In the genomic region with DNA sequence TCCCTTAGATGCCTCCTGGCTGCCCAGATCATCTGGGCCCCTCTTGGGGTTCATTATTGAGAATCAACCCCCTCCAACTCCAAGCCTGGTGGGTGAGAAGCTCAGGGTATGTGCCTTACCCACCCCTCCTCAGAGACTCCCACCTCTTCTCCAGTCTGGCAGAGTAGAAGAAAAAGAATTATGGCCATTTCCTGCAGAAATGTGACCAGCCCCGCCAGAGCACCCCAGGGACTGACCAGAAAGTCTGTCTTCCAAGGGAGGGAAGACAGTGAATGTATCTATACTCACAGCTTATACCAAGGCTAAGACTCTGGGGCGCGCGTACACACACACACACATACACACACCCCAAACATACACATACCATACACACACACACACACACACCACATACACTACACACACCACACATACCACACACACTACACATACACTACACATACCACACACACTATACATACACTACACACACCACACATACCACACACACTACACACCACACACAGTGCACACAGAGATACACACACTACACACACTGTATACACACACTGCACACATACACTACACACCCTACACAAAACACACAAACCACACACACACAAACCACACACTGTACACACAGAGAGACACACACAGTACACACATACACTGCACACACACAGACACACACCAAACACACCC, we compare ENCODE assay signal across 8 mouse cellular contexts. TPM values are rescaled to one million over a fixed set of nuclear protein-coding genes. Genes with fewer than 3 reads are reported as not detected.
DNase-seq lines count a peak whose midpoint lies in the region; ATAC-seq and TF ChIP-seq lines count a peak whose summit lies in the region.

No protein-coding gene starts in this region.

- no peaks in the 10 kb centered on the region for H3K27me3 ChIP-seq in embryonic facial prominence, embryonic 12.5 days
- H3K27me3 ChIP-seq in hindbrain, embryonic 16.5 days (replicated peaks; ENCODE audit: control insufficient read depth, insufficient read depth, low read length), result no peaks in the 10 kb centered on the region
- H3K27me3 ChIP-seq in liver, postnatal 0 days (ENCODE audit: insufficient read depth, low read length), result 0 out of 2 replicates have a peak, but pooled peaks cover 6% of the 10 kb centered on the region

- no peak for TF ChIP-seq EP300 in liver, postnatal 0 days (IDR thresholded peaks at IDR 0.05; ENCODE audit: low read depth)

- no peak for ATAC-seq in embryonic facial prominence, embryonic 12.5 days (ENCODE audit: insufficient number of reproducible peaks, insufficient read depth, low FRiP score, low TSS enrichment)
- no peak for ATAC-seq in hindbrain, embryonic 16.5 days
- no peak for ATAC-seq in liver, postnatal 0 days
- no peak for ATAC-seq in frontal cortex, adult (ENCODE audit: low TSS enrichment)

- TF ChIP-seq CTCF in left cerebral cortex, adult 2 months (IDR thresholded peaks at IDR 0.05), result no peak
- TF ChIP-seq CTCF in liver, postnatal 0 days (IDR thresholded peaks at IDR 0.05; ENCODE audit: low read depth), result no peak

- 68% methylated on average over 4 of the region's 4 CpGs for WGBS in embryonic facial prominence, embryonic 12.5 days
- 85% methylated on average over 4 of the region's 4 CpGs for WGBS in hindbrain, embryonic 16.5 days
- 74% methylated on average over 4 of the region's 4 CpGs for WGBS in liver, postnatal 0 days (ENCODE audit: insufficient replicate concordance)

- DNase-seq in left cerebral cortex, adult 2 months (ENCODE audit: extremely low spot score in 1 of 2, low spot score in 2 of 2), result no peak
- DNase-seq in left cerebral cortex, postnatal 14 days (ENCODE audit: low spot score in 2 of 2), result no peak
- DNase-seq in liver, postnatal 0 days, result no peak
- no peak for DNase-seq in frontal cortex, postnatal 10 days (ENCODE audit: low spot score in 2 of 2)
- no peak for DNase-seq in B cell, adult 2 months

- H3K36me3 ChIP-seq in embryonic facial prominence, embryonic 12.5 days, result peaks cover 15% of the 10 kb centered on the region
- no peaks in the 10 kb centered on the region for H3K36me3 ChIP-seq in hindbrain, embryonic 16.5 days (ENCODE audit: control insufficient read depth, insufficient read depth, low read length)
- no peaks in the 10 kb centered on the region for H3K36me3 ChIP-seq in liver, postnatal 0 days (replicated peaks; ENCODE audit: insufficient read depth, low read length)

- H3K27ac ChIP-seq in left cerebral cortex, adult 2 months, result peak overlapping the region; percentile 85
- H3K27ac ChIP-seq in embryonic facial prominence, embryonic 12.5 days, result peak overlapping the region; percentile 93
- H3K27ac ChIP-seq in hindbrain, embryonic 16.5 days (ENCODE audit: low read depth, low read length), result no peak overlapping the region
- no peak overlapping the region for H3K27ac ChIP-seq in liver, postnatal 0 days (ENCODE audit: low read depth)

- intact Hi-C loops in left cerebral cortex, adult 2 months (cut with DNase I), result no loop called here
- intact Hi-C loops in left cerebral cortex, postnatal 14 days (cut with DNase I), result no loop called here

- no peaks in the 10 kb centered on the region for H3K9me3 ChIP-seq in embryonic facial prominence, embryonic 12.5 days
- H3K9me3 ChIP-seq in hindbrain, embryonic 16.5 days (ENCODE audit: control insufficient read depth, low read length), result no peaks in the 10 kb centered on the region
- H3K9me3 ChIP-seq in liver, postnatal 0 days (ENCODE audit: low read length), result no peaks in the 10 kb centered on the region

- peaks cover 51% of the 10 kb centered on the region for H3K4me1 ChIP-seq in embryonic facial prominence, embryonic 12.5 days
- peaks cover 26% of the 10 kb centered on the region for H3K4me1 ChIP-seq in hindbrain, embryonic 16.5 days (ENCODE audit: control insufficient read depth, insufficient read depth, low read depth, low read length)
- peaks cover 15% of the 10 kb centered on the region for H3K4me1 ChIP-seq in liver, postnatal 0 days (ENCODE audit: insufficient read depth)

- no peak overlapping the region for H3K4me3 ChIP-seq in left cerebral cortex, adult 2 months
- H3K4me3 ChIP-seq in embryonic facial prominence, embryonic 12.5 days, result peak overlapping the region; percentile 86
- H3K4me3 ChIP-seq in hindbrain, embryonic 16.5 days (ENCODE audit: low read length), result no peak overlapping the region
- H3K4me3 ChIP-seq in liver, postnatal 0 days (ENCODE audit: low read depth, low read length), result no peak overlapping the region

- H3K9ac ChIP-seq in embryonic facial prominence, embryonic 12.5 days, result peak overlapping the region; percentile 51
- peak overlapping the region; percentile 51 for H3K9ac ChIP-seq in hindbrain, embryonic 16.5 days (ENCODE audit: low read depth, low read length)
- H3K9ac ChIP-seq in liver, postnatal 0 days (replicated peaks), result no peak overlapping the region; the same call in 1 of the 2 replicates

- H3K4me2 ChIP-seq in embryonic facial prominence, embryonic 12.5 days (replicated peaks), result peak overlapping the region; percentile 82
- H3K4me2 ChIP-seq in hindbrain, embryonic 16.5 days (ENCODE audit: low read length), result peak overlapping the region; percentile 22
- 0 out of 2 replicates have a peak overlapping the region, but pooled peaks have one; percentile 22 for H3K4me2 ChIP-seq in liver, postnatal 0 days (ENCODE audit: low read depth, low read length)

RNA-seq across cellular contexts. Expression of a gene that starts 3.4 kb away (rescaled TPM):
- total RNA-seq in left cerebral cortex, adult 2 months (2021), result 1 to 10 TPM; 3.2 to 4.4 TPM
- total RNA-seq in left cerebral cortex, postnatal 14 days (2021), result 1 to 10 TPM; 1.6 to 1.8 TPM
- 48.7 and 53.0 TPM in 2 replicates for polyA plus RNA-seq in embryonic facial prominence, embryonic 12.5 days (2016; fragmentation: Nextera tagmentation; extraction: Ambion mirVana)
- 9.5 and 10.3 TPM in 2 replicates for polyA plus RNA-seq in hindbrain, embryonic 16.5 days (2015; fragmentation: Nextera tagmentation; extraction: Ambion mirVana)
- polyA plus RNA-seq in liver, postnatal 0 days (2015; fragmentation: Nextera tagmentation; extraction: Ambion mirVana), result 2.4 and 3.1 TPM in 2 replicates

RNA-seq across cellular contexts. Expression of a gene that starts 13.5 kb away (rescaled TPM):
- 10 to 100 TPM; 44.5 to 44.6 TPM for total RNA-seq in left cerebral cortex, adult 2 months (2021)
- 10 to 100 TPM; 39.9 to 43.6 TPM for total RNA-seq in left cerebral cortex, postnatal 14 days (2021)
- polyA plus RNA-seq in embryonic facial prominence, embryonic 12.5 days (2016; fragmentation: Nextera tagmentation; extraction: Ambion mirVana), result 122 and 124 TPM in 2 replicates
- 49.5 and 64.2 TPM in 2 replicates for polyA plus RNA-seq in hindbrain, embryonic 16.5 days (2015; fragmentation: Nextera tagmentation; extraction: Ambion mirVana)
- 20.3 and 24.5 TPM in 2 replicates for polyA plus RNA-seq in liver, postnatal 0 days (2015; fragmentation: Nextera tagmentation; extraction: Ambion mirVana)

RNA-seq across cellular contexts. Expression of a gene that starts 29.4 kb away (rescaled TPM):
- total RNA-seq in left cerebral cortex, adult 2 months (2021), result 10 to 100 TPM; 59.2 to 64.2 TPM
- 10 to 100 TPM; 58.7 to 62.9 TPM for total RNA-seq in left cerebral cortex, postnatal 14 days (2021)
- 128 TPM in 2 replicates for polyA plus RNA-seq in embryonic facial prominence, embryonic 12.5 days (2016; fragmentation: Nextera tagmentation; extraction: Ambion mirVana)
- 112 and 114 TPM in 2 replicates for polyA plus RNA-seq in hindbrain, embryonic 16.5 days (2015; fragmentation: Nextera tagmentation; extraction: Ambion mirVana)
- polyA plus RNA-seq in liver, postnatal 0 days (2015; fragmentation: Nextera tagmentation; extraction: Ambion mirVana), result 54.6 and 55.0 TPM in 2 replicates

RNA-seq across cellular contexts. Expression of a gene that starts 42.6 kb away (rescaled TPM):
- 1 to 10 TPM; 2.0 to 3.6 TPM for total RNA-seq in left cerebral cortex, adult 2 months (2021)
- 1 to 10 TPM; 3.0 to 3.6 TPM for total RNA-seq in left cerebral cortex, postnatal 14 days (2021)
- polyA plus RNA-seq in embryonic facial prominence, embryonic 12.5 days (2016; fragmentation: Nextera tagmentation; extraction: Ambion mirVana), result 8.6 and 9.0 TPM in 2 replicates
- 3.4 and 5.3 TPM in 2 replicates for polyA plus RNA-seq in hindbrain, embryonic 16.5 days (2015; fragmentation: Nextera tagmentation; extraction: Ambion mirVana)
- polyA plus RNA-seq in liver, postnatal 0 days (2015; fragmentation: Nextera tagmentation; extraction: Ambion mirVana), result 12.7 and 13.6 TPM in 2 replicates

RNA-seq across cellular contexts. Expression of a gene that starts 56.0 kb away (rescaled TPM):
- total RNA-seq in left cerebral cortex, adult 2 months (2021), result 1 to 10 TPM; 1.5 to 1.6 TPM
- under 1 TPM in 1 of 2 experiments, not detected in 1; 0.86 TPM for total RNA-seq in left cerebral cortex, postnatal 14 days (2021)
- polyA plus RNA-seq in embryonic facial prominence, embryonic 12.5 days (2016; fragmentation: Nextera tagmentation; extraction: Ambion mirVana), result 1.6 and 2.5 TPM in 2 replicates
- polyA plus RNA-seq in hindbrain, embryonic 16.5 days (2015; fragmentation: Nextera tagmentation; extraction: Ambion mirVana), result 0.27 and 0.29 TPM in 2 replicates
- 57.7 and 58.5 TPM in 2 replicates for polyA plus RNA-seq in liver, postnatal 0 days (2015; fragmentation: Nextera tagmentation; extraction: Ambion mirVana)

Comparison
In these comparisons a context has a peak if more than half of its experiments do, and no peak if none do; other contexts are left out.
1. H3K27ac ChIP-seq: peak in left cerebral cortex, adult 2 months (single experiment) and embryonic facial prominence, embryonic 12.5 days (single experiment); none in hindbrain, embryonic 16.5 days (single experiment) and liver, postnatal 0 days (single experiment).
2. H3K4me2 ChIP-seq: peak in every context shown above with its lines; median percentile 82 in embryonic facial prominence, embryonic 12.5 days; 22 in hindbrain, embryonic 16.5 days; 22 in liver, postnatal 0 days.